Mouse (Mus musculus) frontal cortex, adult 2 months (tissue): ENCODE measurements around the gene Ric8b. TPM values are rescaled to one million over a fixed set of nuclear protein-coding genes. Genes with fewer than 3 reads are reported as not detected.

Experiments
- DNase-seq, 2 experiments: peaks; one replicate each; pipeline ENCODE4 v3.0.0; 2022; ENCODE audit warnings: low spot score in 1 of 2; ENCODE audit errors: extremely low spot score in 1 of 2
- polyA plus RNA-seq: library from polyadenylated mRNA; depleted of rRNA; stranded (reverse); fragments of >200 nt; gene quantifications from 2 replicates; pipeline ENCODE4 v1.2.3, GENCODE M21; 2012

The Ric8b gene
- polyA plus RNA-seq, 1 experiment: 41.1 TPM

- DNase-seq: no peak
Observed at GRCm38 (mm10) chr10:85001920-85002319, 84.5 kb downstream of the Ric8b start.

- no peak for DNase-seq
Observed at GRCm38 (mm10) chr10:85003190-85004026, 86.0 kb downstream of the Ric8b start.

- DNase-seq: no peak
Observed at GRCm38 (mm10) chr10:85006573-85007310, 89.3 kb downstream of the Ric8b start.

GRCm38 (mm10) chr10:85007861-85008840 is 90.7 kb downstream of the Ric8b start:
- no peak for DNase-seq

GRCm38 (mm10) chr10:85011066-85011465 is 93.7 kb downstream of the Ric8b start:
- no peak for DNase-seq

- DNase-seq: peak in 1 of 2 experiments; percentile 59
Observed at GRCm38 (mm10) chr10:85013464-85013863, 96.0 kb downstream of the Ric8b start.

GRCm38 (mm10) chr10:85013924-85014428 is 96.6 kb downstream of the Ric8b start:
- DNase-seq: no peak

- DNase-seq: no peak
Observed at GRCm38 (mm10) chr10:85014456-85014976, 97.1 kb downstream of the Ric8b start.

- DNase-seq: no peak
Observed at GRCm38 (mm10) chr10:85022647-85023312, 105.4 kb downstream of the Ric8b start.

- peak in 1 of 2 experiments; percentile 23 for DNase-seq
Observed at GRCm38 (mm10) chr10:85023313-85023666, 105.9 kb downstream of the Ric8b start.

GRCm38 (mm10) chr10:85025799-85026424 is 108.5 kb downstream of the Ric8b start:
- no peak for DNase-seq

- no peak for DNase-seq
Observed at GRCm38 (mm10) chr10:85027619-85028175, 110.3 kb downstream of the Ric8b start.

GRCm38 (mm10) chr10:85035131-85035725 is 117.8 kb downstream of the Ric8b start:
- no peak for DNase-seq

- no peak for DNase-seq
Observed at GRCm38 (mm10) chr10:85038147-85038546, 120.7 kb downstream of the Ric8b start.

- DNase-seq: no peak
Observed at GRCm38 (mm10) chr10:85038852-85039251, 121.4 kb downstream of the Ric8b start.

- DNase-seq: no peak
Observed at GRCm38 (mm10) chr10:85044191-85044711, 126.8 kb downstream of the Ric8b start.

- DNase-seq: peak in 1 of 2 experiments; percentile 67
Observed at GRCm38 (mm10) chr10:85044732-85045720, 127.6 kb downstream of the Ric8b start.
